Mouse (Mus musculus) thymus, adult 2 months (tissue): ENCODE measurements around the gene Carmil1. TPM values are rescaled to one million over a fixed set of nuclear protein-coding genes. Genes with fewer than 3 reads are reported as not detected.

Source experiments
- DNase-seq: peaks from one replicate; pipeline ENCODE4 v3.0.0; 2021
- H3K27ac ChIP-seq: fragments of 200-500 bp; 2 replicates; pipeline ENCODE4 v1.5.1; 2012; ENCODE audit warnings: low read length, control low read depth; ENCODE audit not compliant: control insufficient read depth, insufficient read depth
- H3K27me3 ChIP-seq: fragments of 200-500 bp; 2 replicates; pipeline ENCODE4 v1.6.1; 2012; ENCODE audit warnings: mild to moderate bottlenecking, low read length, moderate library complexity, mixed read lengths; ENCODE audit not compliant: control insufficient read depth, insufficient read depth
- H3K36me3 ChIP-seq: fragments of 200-500 bp; 2 replicates; pipeline ENCODE4 v1.6.1; 2012; ENCODE audit warnings: mild to moderate bottlenecking, low read length, moderate library complexity; ENCODE audit not compliant: control insufficient read depth, insufficient read depth
- H3K4me1 ChIP-seq: fragments of 200-500 bp; replicated peaks from 2 replicates; pipeline ENCODE4 v1.6.1; 2012; ENCODE audit warnings: low read length; ENCODE audit not compliant: control insufficient read depth, insufficient read depth
- H3K4me3 ChIP-seq: fragments of 200-500 bp; 2 replicates; pipeline ENCODE4 v1.5.1; 2012; ENCODE audit warnings: mild to moderate bottlenecking, low read length, control low read depth, moderate library complexity; ENCODE audit not compliant: control insufficient read depth, insufficient read depth
- CTCF ChIP-seq: fragments of 200-500 bp; IDR thresholded peaks from 2 replicates; pipeline ENCODE4 v1.5.1; 2012; ENCODE audit warnings: mild to moderate bottlenecking, control low read depth, low read length, moderate library complexity, borderline replicate concordance; ENCODE audit not compliant: control insufficient read depth, poor library complexity, insufficient read depth; ENCODE audit errors: extremely low read depth
- POLR2A ChIP-seq: fragments of 200-500 bp; IDR thresholded peaks from 2 replicates; pipeline ENCODE4 v1.6.1; 2012; ENCODE audit warnings: mild to moderate bottlenecking, low read length, control low read depth, moderate library complexity; ENCODE audit not compliant: control insufficient read depth, poor library complexity, insufficient read depth; ENCODE audit errors: extremely low read depth
- WGBS: fragments of 180-500 bp; shearing (Covaris S2); methylation state at CpG from one replicate; pipeline ENCODE4 v1.1.7; 2018; 5-methylcytosine and 5-hydroxymethylcytosine counted together
- polyA plus RNA-seq: library from polyadenylated mRNA; depleted of rRNA; stranded (reverse); fragments of >200 nt; gene quantifications from 2 replicates; pipeline ENCODE4 v1.2.3, GENCODE M21; 2012

Gene Carmil1
- polyA plus RNA-seq, 1 experiment = 2.1 TPM

GRCm38 (mm10) chr13:24182878-24183277, 97.7 kb downstream of the Carmil1 start:
- TF ChIP-seq CTCF (no peak), POLR2A (no peak)

GRCm38 (mm10) chr13:24179538-24179937, 101.1 kb downstream of the Carmil1 start:
- TF ChIP-seq POLR2A (no peak), CTCF (no peak)
- Histone ChIP-seq H3K4me3 (no peak overlapping the region), H3K27ac (no peak overlapping the region), H3K36me3 (no peaks in the 10 kb centered on the region), H3K4me1 (no peaks in the 10 kb centered on the region), H3K27me3 (no peaks in the 10 kb centered on the region)
- DNase-seq = no peak
- WGBS = 92% methylated on average over 10 of the region's 10 CpGs

More at GRCm38 (mm10) chr13:24182878-24183277, 97.7 kb downstream of the Carmil1 start:
- no peak for DNase-seq
- no peaks in the 10 kb centered on the region for H3K36me3 ChIP-seq
- no peak overlapping the region for H3K27ac ChIP-seq
- no peaks in the 10 kb centered on the region for H3K27me3 ChIP-seq
- 93% methylated on average over 6 of the region's 6 CpGs for WGBS
- H3K4me3 ChIP-seq = no peak overlapping the region
- H3K4me1 ChIP-seq = no peaks in the 10 kb centered on the region

DNA sequence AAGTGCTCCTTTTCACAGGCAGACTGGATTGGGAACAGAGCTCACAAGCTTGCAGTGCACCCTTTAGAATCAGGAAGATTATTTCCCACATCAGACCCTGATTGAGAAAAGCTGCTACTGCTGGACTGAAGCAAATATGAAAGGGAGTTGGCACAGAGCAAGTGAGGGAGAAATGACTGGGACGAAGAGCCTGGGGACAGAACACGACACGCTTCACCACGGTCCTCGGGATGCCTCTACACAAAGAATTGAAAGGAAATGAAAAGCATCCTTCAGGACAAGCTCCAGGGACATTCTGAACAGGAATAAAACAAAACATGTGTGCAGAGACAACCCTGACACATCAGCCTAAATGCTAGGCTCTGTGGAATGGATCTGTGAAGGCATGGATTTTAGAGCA, 103.0 kb downstream of the Carmil1 start:
- Histone ChIP-seq H3K36me3 (no peaks in the 10 kb centered on the region), H3K27me3 (no peaks in the 10 kb centered on the region), H3K27ac (no peak overlapping the region), H3K4me3 (no peak overlapping the region), H3K4me1 (no peaks in the 10 kb centered on the region)
- no peak for DNase-seq
- TF ChIP-seq POLR2A = no peak
- TF ChIP-seq CTCF = no peak
- 90% methylated on average over 5 of the region's 5 CpGs for WGBS

- DNase-seq = no peak
- no peaks in the 10 kb centered on the region for H3K4me1 ChIP-seq
- no peaks in the 10 kb centered on the region for H3K36me3 ChIP-seq
- H3K27me3 ChIP-seq = no peaks in the 10 kb centered on the region
- WGBS = 73% methylated on average over 4 of the region's 4 CpGs
- TF ChIP-seq CTCF = no peak
- TF ChIP-seq POLR2A = no peak
- H3K4me3 ChIP-seq = no peak overlapping the region
- no peak overlapping the region for H3K27ac ChIP-seq
Measured at GRCm38 (mm10) chr13:24176835-24177234, 103.8 kb downstream of the Carmil1 start.

DNA sequence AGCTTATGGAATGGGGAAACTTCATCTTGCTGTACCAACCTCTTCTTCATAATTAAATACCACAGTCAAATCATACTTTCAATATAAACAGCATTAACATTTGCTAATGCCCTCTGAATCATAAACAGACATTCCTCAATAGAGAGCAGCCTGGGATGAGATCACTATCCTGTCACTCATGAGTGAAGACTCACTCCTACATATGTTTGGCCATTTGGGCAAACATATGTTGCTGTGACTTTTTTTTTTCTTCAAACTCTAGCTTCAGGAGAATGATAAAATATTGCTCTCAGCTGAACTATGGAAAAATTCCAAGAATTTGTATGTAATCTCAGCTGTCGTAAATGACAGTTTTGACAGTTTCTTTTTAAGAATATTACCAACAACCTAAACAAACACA, 110.9 kb downstream of the Carmil1 start:
- DNase-seq = no peak
- no peak for TF ChIP-seq CTCF
- TF ChIP-seq POLR2A = no peak
- H3K36me3 ChIP-seq = no peaks in the 10 kb centered on the region
- no peaks in the 10 kb centered on the region for H3K4me1 ChIP-seq
- no peaks in the 10 kb centered on the region for H3K27me3 ChIP-seq
- H3K4me3 ChIP-seq = no peak overlapping the region
- 100% methylated on average over 1 of the region's 1 CpGs for WGBS
- no peak overlapping the region for H3K27ac ChIP-seq

DNA sequence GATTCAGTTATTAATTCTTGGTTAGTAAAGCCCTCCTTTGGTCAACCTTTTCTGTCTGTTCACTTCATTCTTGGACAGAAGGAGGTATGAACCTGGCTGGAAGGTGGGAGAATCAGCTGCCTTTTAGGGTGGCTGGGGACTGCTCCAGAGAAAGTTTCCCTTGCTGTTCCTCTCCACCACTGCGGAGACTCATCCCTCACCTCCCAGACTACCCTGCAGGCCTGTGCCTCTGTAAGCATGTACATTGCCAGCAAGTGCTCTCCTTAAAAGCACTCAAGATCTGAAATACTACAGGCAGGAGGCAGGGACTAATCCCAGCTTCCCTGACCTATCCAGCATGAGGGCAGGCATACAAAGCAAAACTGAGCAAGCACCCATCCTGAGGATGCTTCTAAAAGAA, 117.2 kb downstream of the Carmil1 start:
- Histone ChIP-seq H3K27me3 (no peaks in the 10 kb centered on the region), H3K27ac (no peak overlapping the region), H3K4me1 (no peaks in the 10 kb centered on the region), H3K4me3 (no peak overlapping the region), H3K36me3 (no peaks in the 10 kb centered on the region)
- no peak for DNase-seq
- no peak for TF ChIP-seq CTCF
- no peak for TF ChIP-seq POLR2A
- 96% methylated on average over 1 of the region's 1 CpGs for WGBS

DNA sequence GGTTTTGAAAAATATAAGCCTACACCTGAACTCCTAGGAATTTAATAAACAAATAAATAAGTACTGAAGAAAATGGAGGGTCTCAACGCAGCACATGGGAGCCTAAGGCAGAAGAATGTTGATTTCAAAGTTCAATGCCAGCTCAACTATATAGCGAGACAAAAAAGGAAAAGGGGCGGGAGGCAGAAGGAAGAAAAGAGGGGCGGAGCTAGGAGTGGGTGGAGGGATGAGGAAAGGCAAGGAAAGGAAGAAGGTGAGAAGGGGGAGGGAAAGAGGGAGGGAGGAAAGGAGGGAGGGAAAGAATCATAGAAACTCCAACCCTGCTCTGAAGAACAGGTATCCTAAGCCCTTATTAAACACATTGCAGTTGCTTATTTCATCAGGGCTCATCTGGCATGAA, 119.5 kb downstream of the Carmil1 start:
- H3K4me1 ChIP-seq = no peaks in the 10 kb centered on the region
- DNase-seq = no peak
- 94% methylated on average over 4 of the region's 4 CpGs for WGBS
- H3K27ac ChIP-seq = no peak overlapping the region
- no peaks in the 10 kb centered on the region for H3K27me3 ChIP-seq
- H3K4me3 ChIP-seq = no peak overlapping the region
- H3K36me3 ChIP-seq = no peaks in the 10 kb centered on the region
- TF ChIP-seq CTCF (no peak), POLR2A (no peak)
